Mouse (Mus musculus) hindbrain, embryonic 13.5 days (tissue): ENCODE results near the gene Ccdc32. TPM values are rescaled to one million over a fixed set of nuclear protein-coding genes. Genes with fewer than 3 reads are reported as not detected.

Source experiments
- ATAC-seq: fragments of 200-750 bp; cut with Nextera tagmentation; 2 replicates; pipeline ENCODE4 v1.8.0; 2017; ENCODE audit warnings: moderate TSS enrichment; ENCODE audit not compliant: low FRiP score
- H3K27ac ChIP-seq: fragments of 300-500 bp; sonication (generic); 2 replicates; pipeline ENCODE4 v1.5.1; 2015; ENCODE audit warnings: inconsistent platforms, mild to moderate bottlenecking, moderate library complexity
- H3K27me3 ChIP-seq: fragments of 300-500 bp; sonication (generic); 2 replicates; pipeline ENCODE4 v1.6.1; 2015; ENCODE audit warnings: mild to moderate bottlenecking, inconsistent platforms
- H3K36me3 ChIP-seq: fragments of 300-500 bp; sonication (generic); 2 replicates; pipeline ENCODE4 v1.6.1; 2015; ENCODE audit warnings: mild to moderate bottlenecking, inconsistent platforms
- H3K4me1 ChIP-seq: fragments of 300-500 bp; sonication (generic); replicated peaks from 2 replicates; pipeline ENCODE4 v1.6.1; 2015; ENCODE audit warnings: inconsistent platforms
- H3K4me2 ChIP-seq: fragments of 300-500 bp; sonication (generic); 2 replicates; pipeline ENCODE4 v1.6.1; 2015; ENCODE audit warnings: inconsistent platforms, mild to moderate bottlenecking, moderate library complexity
- H3K4me3 ChIP-seq: fragments of 300-500 bp; sonication (generic); 2 replicates; pipeline ENCODE4 v1.5.1; 2015; ENCODE audit warnings: mild to moderate bottlenecking, inconsistent platforms
- H3K9ac ChIP-seq: fragments of 300-500 bp; sonication (generic); 2 replicates; pipeline ENCODE4 v1.6.1; 2015; ENCODE audit warnings: mild to moderate bottlenecking, inconsistent platforms
- H3K9me3 ChIP-seq: fragments of 300-500 bp; sonication (generic); 2 replicates; pipeline ENCODE4 v1.6.1; 2016; ENCODE audit warnings: inconsistent platforms
- WGBS: fragments of 180-500 bp; shearing (Covaris S2); methylation state at CpG from one replicate; pipeline ENCODE4 v1.1.7; 2015; 5-methylcytosine and 5-hydroxymethylcytosine counted together
- polyA plus RNA-seq: library from polyadenylated mRNA; unstranded; fragments of >200 nt; fragmentation: Nextera tagmentation; extraction: Ambion mirVana; gene quantifications from 2 replicates; pipeline ENCODE4 v1.2.1, GENCODE M21; 2015

Ccdc32 gene
- polyA plus RNA-seq, 1 experiment from 2014 or later, result 34.2 TPM

- no peaks in the 10 kb centered on the region for H3K9me3 ChIP-seq
- peaks cover 60% of the 10 kb centered on the region for H3K27me3 ChIP-seq
- peak; percentile 41 for ATAC-seq
- 4% methylated on average over 15 of the region's 15 CpGs for WGBS
- H3K9ac ChIP-seq, result peak overlapping the region; percentile 80
- peak overlapping the region; percentile 63 for H3K4me3 ChIP-seq
- peak overlapping the region; percentile 89 for H3K4me2 ChIP-seq
- no peaks in the 10 kb centered on the region for H3K36me3 ChIP-seq
- peaks cover 24% of the 10 kb centered on the region for H3K4me1 ChIP-seq
- H3K27ac ChIP-seq, result no peak overlapping the region
These were observed 53.3 kb downstream of the Ccdc32 start for GRCm38 (mm10) chr2:118975855-118976254.

GRCm38 (mm10) chr2:118972687-118973376 is 56.4 kb downstream of the Ccdc32 start:
- Histone ChIP-seq H3K27me3 (peaks cover 46% of the 10 kb centered on the region), H3K4me1 (peaks cover 24% of the 10 kb centered on the region), H3K4me2 (peak overlapping the region; percentile 73), H3K9me3 (no peaks in the 10 kb centered on the region), H3K9ac (peak overlapping the region; percentile 73), H3K36me3 (no peaks in the 10 kb centered on the region), H3K27ac (no peak overlapping the region), H3K4me3 (peak overlapping the region; percentile 42)
- under 1% methylated on average over 33 of the region's 33 CpGs for WGBS
- ATAC-seq, result peak; percentile 65

GRCm38 (mm10) chr2:118972048-118972447 is 57.1 kb downstream of the Ccdc32 start:
- H3K4me2 ChIP-seq, result no peak overlapping the region
- H3K4me3 ChIP-seq, result no peak overlapping the region
- ATAC-seq, result no peak
- H3K36me3 ChIP-seq, result no peaks in the 10 kb centered on the region
- no peak overlapping the region for H3K27ac ChIP-seq
- H3K27me3 ChIP-seq, result peaks cover 38% of the 10 kb centered on the region
- no peak overlapping the region for H3K9ac ChIP-seq
- H3K4me1 ChIP-seq, result peaks cover 21% of the 10 kb centered on the region
- 79% methylated on average over 5 of the region's 5 CpGs for WGBS
- H3K9me3 ChIP-seq, result no peaks in the 10 kb centered on the region

- Histone ChIP-seq H3K9ac (no peak overlapping the region), H3K27ac (no peak overlapping the region), H3K36me3 (no peaks in the 10 kb centered on the region), H3K27me3 (peaks cover 23% of the 10 kb centered on the region), H3K4me1 (peaks cover 4% of the 10 kb centered on the region; the same call in 1 of the 2 replicates), H3K4me2 (no peak overlapping the region), H3K9me3 (no peaks in the 10 kb centered on the region), H3K4me3 (no peak overlapping the region)
- WGBS, result 89% methylated on average over 11 of the region's 11 CpGs
- ATAC-seq, result no peak
These were observed 59.5 kb downstream of the Ccdc32 start for GRCm38 (mm10) chr2:118969585-118970147.

Other genes starting within 250 kb of the Ccdc32 start
- gene Disp2, start 249.7 kb downstream of the Ccdc32 start, polyA plus RNA-seq, result 37.3 and 41.5 TPM in 2 replicates
- 32.9 and 33.6 TPM in 2 replicates for gene Knstrn, start 215.4 kb downstream of the Ccdc32 start, polyA plus RNA-seq
- 41.8 and 44.7 TPM in 2 replicates for gene Ivd, start 167.4 kb downstream of the Ccdc32 start, polyA plus RNA-seq
- gene Bahd1, start 129.0 kb downstream of the Ccdc32 start, polyA plus RNA-seq, result 5.0 and 5.1 TPM in 2 replicates
- 6.9 and 8.1 TPM in 2 replicates for gene Chst14, start 102.9 kb downstream of the Ccdc32 start, polyA plus RNA-seq
- gene Rpusd2, start 5.4 kb upstream of the Ccdc32 start, polyA plus RNA-seq, result 4.4 and 4.7 TPM in 2 replicates
- 11.9 and 15.2 TPM in 2 replicates for gene Knl1, start 17.7 kb upstream of the Ccdc32 start, polyA plus RNA-seq
- 12.6 and 12.8 TPM in 2 replicates for gene Rad51, start 83.4 kb upstream of the Ccdc32 start, polyA plus RNA-seq
- gene Rmdn3, start 127.6 kb upstream of the Ccdc32 start, polyA plus RNA-seq, result 44.3 and 47.3 TPM in 2 replicates
- gene Gchfr, start 138.4 kb upstream of the Ccdc32 start, polyA plus RNA-seq, result 9.3 and 14.7 TPM in 2 replicates
- gene Gm14137, start 145.1 kb upstream of the Ccdc32 start, polyA plus RNA-seq, result 0.75 and 0.96 TPM in 2 replicates
- gene Zfyve19, start 179.2 kb upstream of the Ccdc32 start, polyA plus RNA-seq, result 57.5 and 59.7 TPM in 2 replicates
- 25.0 and 27.3 TPM in 2 replicates for gene Dnajc17, start 179.4 kb upstream of the Ccdc32 start, polyA plus RNA-seq
- gene Ppp1r14d, start 200.5 kb upstream of the Ccdc32 start, polyA plus RNA-seq, result not detected in 2 replicates
- 0.72 and 0.99 TPM in 2 replicates for gene Spint1, start 208.0 kb upstream of the Ccdc32 start, polyA plus RNA-seq
- 21.2 and 23.4 TPM in 2 replicates for gene Rhov, start 241.9 kb upstream of the Ccdc32 start, polyA plus RNA-seq